Mouse (Mus musculus) kidney, embryonic 16.5 days (tissue): ENCODE data around the gene Trp73. TPM values are rescaled to one million over a fixed set of nuclear protein-coding genes. Genes with fewer than 3 reads are reported as not detected.

Experiments
- ATAC-seq: fragments of 200-750 bp; cut with Nextera tagmentation; 2 replicates; pipeline ENCODE4 v1.8.0; 2017; ENCODE audit warnings: moderate TSS enrichment; ENCODE audit not compliant: low FRiP score, low TSS enrichment
- H3K27ac ChIP-seq: fragments of 300-500 bp; sonication (generic); 2 replicates; pipeline ENCODE4 v1.5.1; 2014; ENCODE audit warnings: low read length
- H3K27me3 ChIP-seq: fragments of 300-500 bp; sonication (generic); 2 replicates; pipeline ENCODE4 v1.6.1; 2014; ENCODE audit warnings: low read length, control low read depth, mixed read lengths; ENCODE audit not compliant: insufficient read depth
- H3K36me3 ChIP-seq: fragments of 300-500 bp; sonication (generic); 2 replicates; pipeline ENCODE4 v1.6.1; 2014; ENCODE audit warnings: low read length, control low read depth, mixed read lengths; ENCODE audit not compliant: insufficient read depth
- H3K4me1 ChIP-seq: fragments of 300-500 bp; sonication (generic); 2 replicates; pipeline ENCODE4 v1.6.1; 2014; ENCODE audit warnings: low read length, control low read depth, mixed read lengths; ENCODE audit not compliant: insufficient read depth
- H3K4me2 ChIP-seq: fragments of 300-500 bp; sonication (generic); replicated peaks from 2 replicates; pipeline ENCODE4 v1.6.1; 2014; ENCODE audit warnings: low read depth, low read length
- H3K4me3 ChIP-seq: fragments of 300-500 bp; sonication (generic); 2 replicates; pipeline ENCODE4 v1.5.1; 2014; ENCODE audit warnings: mild to moderate bottlenecking, low read length
- H3K9ac ChIP-seq: fragments of 300-500 bp; sonication (generic); replicated peaks from 2 replicates; pipeline ENCODE4 v1.6.1; 2014; ENCODE audit warnings: low read length
- H3K9me3 ChIP-seq: fragments of 300-500 bp; sonication (generic); 2 replicates; pipeline ENCODE4 v1.6.1; 2016; ENCODE audit warnings: low read length, control low read depth
- WGBS: fragments of 180-500 bp; shearing (Covaris S2); extraction: QIAGEN DNeasy Blood & Tissue Kit; methylation state at CpG from one replicate; pipeline ENCODE4 v1.1.7; 2014; 5-methylcytosine and 5-hydroxymethylcytosine counted together
- polyA plus RNA-seq: library from polyadenylated mRNA; unstranded; fragments of >200 nt; fragmentation: Nextera tagmentation; extraction: Ambion mirVana; gene quantifications from 2 replicates; pipeline ENCODE4 v1.2.1, GENCODE M21; 2015

Gene Trp73
- polyA plus RNA-seq, 1 experiment from 2014 or later, result 0.31 TPM

DNA sequence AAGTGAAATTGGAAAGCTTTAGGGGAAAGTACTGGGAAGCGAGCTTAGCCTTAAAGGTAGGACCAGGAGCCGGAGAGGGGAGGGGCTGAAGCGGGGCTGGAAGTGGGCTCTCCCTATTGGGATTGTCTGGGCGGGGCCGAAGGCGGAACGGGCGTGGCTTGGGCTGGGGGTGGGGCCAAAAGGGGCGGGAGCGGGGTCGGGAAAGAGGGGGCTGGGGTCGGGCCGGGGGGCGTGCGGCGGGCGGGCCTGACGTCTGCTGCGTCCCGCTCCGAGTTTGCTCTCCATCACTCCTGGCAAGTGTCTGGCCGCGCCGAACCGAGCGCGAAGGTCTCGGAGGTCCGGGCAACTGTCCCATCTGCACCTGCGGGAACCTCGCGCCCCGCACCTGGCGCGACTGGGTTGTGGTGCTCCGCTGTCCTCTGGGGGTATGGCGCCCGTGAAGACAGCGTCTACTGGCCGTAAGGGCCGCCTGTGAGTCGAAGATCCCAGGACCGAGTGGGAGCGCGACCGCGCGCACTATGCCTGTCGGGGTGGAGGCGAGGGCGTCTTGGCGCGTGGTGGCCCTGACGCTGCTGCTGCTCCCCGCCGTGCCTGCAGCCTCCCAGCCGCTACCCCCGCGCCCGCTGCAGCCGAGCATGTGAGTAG, 30.6 kb upstream of the Trp73 start, which contains the start of gene Megf6:
TSS of gene Megf6 (plus strand) at position 225 of the 645 bp plus-strand sequence.
- Histone ChIP-seq H3K9ac (peak within 1 kb of the TSS; percentile 61), H3K27ac (no peak within 1 kb of the TSS), H3K9me3 (no peaks in the 10 kb centered on the region), H3K4me3 (peak within 1 kb of the TSS; percentile 62), H3K27me3 (peaks cover 50% of the 10 kb centered on the region), H3K36me3 (no peaks in the 10 kb centered on the region), H3K4me1 (peaks cover 16% of the 10 kb centered on the region), H3K4me2 (peak within 1 kb of the TSS; percentile 95)
- ATAC-seq, result peak; percentile 72
- WGBS, result under 1% methylated on average over 52 of the region's 61 CpGs

DNA sequence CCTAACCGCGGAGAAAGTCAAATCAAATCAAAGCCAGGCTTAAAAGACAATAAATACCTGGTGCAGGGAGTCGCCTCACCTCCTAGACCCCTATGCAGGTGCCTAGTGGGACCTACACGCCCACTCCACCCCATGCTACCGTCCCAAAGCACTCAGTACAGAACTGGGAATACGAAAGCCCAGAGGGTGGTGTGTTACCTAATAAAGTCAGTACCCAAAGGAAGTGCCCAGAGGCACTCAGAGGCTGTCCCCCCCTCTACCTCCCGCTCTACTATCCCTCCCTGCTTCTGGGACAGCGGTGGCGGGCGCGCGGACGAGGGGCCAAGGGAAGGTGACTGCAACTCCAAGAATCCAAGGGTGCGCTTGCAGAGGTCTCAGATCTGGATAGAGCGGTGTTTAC, 30.0 kb upstream of the Trp73 start:
- Histone ChIP-seq H3K4me1 (peaks cover 16% of the 10 kb centered on the region), H3K4me3 (peak overlapping the region; percentile 62), H3K9me3 (no peaks in the 10 kb centered on the region), H3K4me2 (peak overlapping the region; percentile 95), H3K27me3 (peaks cover 50% of the 10 kb centered on the region), H3K36me3 (no peaks in the 10 kb centered on the region), H3K27ac (no peak overlapping the region), H3K9ac (peak overlapping the region; percentile 51)
- WGBS, result 1% methylated on average over 15 of the region's 15 CpGs
- peak; percentile 47 for ATAC-seq

DNA sequence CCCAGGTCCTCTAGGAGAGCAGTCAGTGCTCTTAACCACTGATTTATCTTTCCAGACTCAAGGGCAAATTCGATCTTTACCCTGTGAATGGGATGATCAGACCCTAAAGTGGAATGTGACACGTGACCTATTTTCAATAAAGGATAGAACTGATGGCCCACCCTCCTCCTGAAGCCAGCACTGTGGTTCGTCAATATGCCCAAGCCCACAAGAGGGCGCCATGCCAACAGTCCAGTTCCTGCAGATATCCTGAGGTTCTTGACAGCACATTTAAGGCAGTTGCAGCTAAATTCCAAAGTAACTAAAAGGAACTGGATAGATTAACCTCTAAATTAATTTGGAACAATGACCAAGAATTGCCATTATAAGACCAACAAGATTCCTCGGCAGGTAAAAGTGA, 27.0 kb upstream of the Trp73 start:
- peaks cover 38% of the 10 kb centered on the region for H3K27me3 ChIP-seq
- H3K27ac ChIP-seq, result no peak overlapping the region
- no peaks in the 10 kb centered on the region for H3K36me3 ChIP-seq
- H3K9me3 ChIP-seq, result no peaks in the 10 kb centered on the region
- H3K4me2 ChIP-seq, result no peak overlapping the region
- no peak overlapping the region for H3K4me3 ChIP-seq
- H3K4me1 ChIP-seq, result peaks cover 16% of the 10 kb centered on the region
- no peak overlapping the region for H3K9ac ChIP-seq
- no peak for ATAC-seq
- 26% methylated on average over 5 of the region's 5 CpGs for WGBS

DNA sequence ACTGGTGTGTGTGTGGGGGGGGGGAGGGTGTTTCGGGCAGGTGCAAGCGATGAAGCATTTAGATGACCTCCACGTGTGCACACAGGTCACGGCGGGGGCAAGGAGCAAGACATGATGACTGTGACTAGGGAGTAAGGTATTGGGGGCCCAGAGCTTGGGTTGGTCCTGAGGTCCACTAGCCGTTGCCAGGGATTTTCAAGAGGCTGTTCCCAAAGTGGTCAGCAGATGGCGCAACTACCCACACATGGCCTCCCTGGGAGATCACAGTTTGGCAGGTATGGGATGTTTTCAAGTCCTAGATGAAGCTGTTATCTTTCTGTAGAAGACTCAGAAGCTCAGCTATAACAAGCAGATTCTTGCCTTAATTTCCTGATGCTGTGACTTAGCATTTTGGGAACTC, 23.3 kb upstream of the Trp73 start:
- Histone ChIP-seq H3K4me3 (no peak overlapping the region), H3K4me2 (no peak overlapping the region), H3K27me3 (peaks cover 4% of the 10 kb centered on the region; the same call in 1 of the 2 replicates), H3K36me3 (peaks cover 3% of the 10 kb centered on the region), H3K9ac (no peak overlapping the region), H3K4me1 (peaks cover 15% of the 10 kb centered on the region), H3K9me3 (no peaks in the 10 kb centered on the region), H3K27ac (no peak overlapping the region)
- no peak for ATAC-seq
- 7% methylated on average over 7 of the region's 7 CpGs for WGBS

DNA sequence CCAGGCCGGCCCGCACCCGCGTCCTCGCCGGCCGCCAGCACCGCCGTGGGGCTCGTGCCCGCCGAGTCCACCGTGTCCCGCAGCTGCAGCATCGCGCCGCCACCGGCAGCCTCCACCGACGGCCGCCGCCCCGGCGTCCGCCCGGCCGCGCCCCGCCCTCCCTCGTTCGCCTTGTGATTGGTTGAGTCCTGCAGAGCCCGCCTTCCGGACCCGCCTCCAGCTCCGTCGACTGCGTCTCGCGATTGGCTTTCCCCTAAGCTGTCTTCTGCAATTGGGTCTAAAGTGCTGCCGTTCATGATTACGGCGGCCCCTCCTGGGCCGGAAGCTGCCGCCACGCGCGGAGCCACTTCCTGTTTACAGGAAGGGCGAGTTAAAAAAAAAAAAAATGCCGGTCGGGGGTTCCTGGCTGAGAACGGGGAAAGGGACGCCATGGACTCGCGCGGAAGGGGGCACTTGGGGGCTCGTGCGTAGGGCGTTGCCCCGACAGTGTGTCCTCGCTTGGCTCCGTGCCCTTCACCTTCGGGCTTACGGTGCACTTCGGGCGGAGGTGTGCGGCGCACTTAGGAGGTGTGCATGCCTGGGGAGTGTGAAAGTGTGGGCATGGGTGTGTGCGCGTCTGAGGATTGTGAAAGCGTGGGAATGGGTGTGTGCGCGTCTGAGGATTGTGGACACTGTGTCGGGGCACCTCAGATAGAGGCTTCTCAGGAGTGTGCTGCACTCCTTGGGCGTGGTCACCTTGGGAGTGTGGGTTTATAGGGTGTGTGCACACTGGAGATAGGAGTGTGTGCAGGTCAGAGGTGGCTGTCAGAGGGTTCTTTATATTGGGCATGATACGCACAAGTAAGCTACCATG, 20.8 kb upstream of the Trp73 start, which contains the start of gene Tprgl:
TSS of gene Tprgl (minus strand) at position 129 of the 853 bp plus-strand sequence.
- peak within 1 kb of the TSS; percentile 78 for H3K4me3 ChIP-seq
- peak within 1 kb of the TSS; percentile 58; the same call in 1 of the 2 replicates for H3K27ac ChIP-seq
- H3K4me2 ChIP-seq, result peak within 1 kb of the TSS; percentile 94
- no peaks in the 10 kb centered on the region for H3K27me3 ChIP-seq
- under 1% methylated on average over 75 of the region's 75 CpGs for WGBS
- H3K36me3 ChIP-seq, result peaks cover 27% of the 10 kb centered on the region
- ATAC-seq, result peak; percentile 97
- no peaks in the 10 kb centered on the region for H3K9me3 ChIP-seq
- H3K9ac ChIP-seq, result peak within 1 kb of the TSS; percentile 84
- peaks cover 15% of the 10 kb centered on the region for H3K4me1 ChIP-seq

DNA sequence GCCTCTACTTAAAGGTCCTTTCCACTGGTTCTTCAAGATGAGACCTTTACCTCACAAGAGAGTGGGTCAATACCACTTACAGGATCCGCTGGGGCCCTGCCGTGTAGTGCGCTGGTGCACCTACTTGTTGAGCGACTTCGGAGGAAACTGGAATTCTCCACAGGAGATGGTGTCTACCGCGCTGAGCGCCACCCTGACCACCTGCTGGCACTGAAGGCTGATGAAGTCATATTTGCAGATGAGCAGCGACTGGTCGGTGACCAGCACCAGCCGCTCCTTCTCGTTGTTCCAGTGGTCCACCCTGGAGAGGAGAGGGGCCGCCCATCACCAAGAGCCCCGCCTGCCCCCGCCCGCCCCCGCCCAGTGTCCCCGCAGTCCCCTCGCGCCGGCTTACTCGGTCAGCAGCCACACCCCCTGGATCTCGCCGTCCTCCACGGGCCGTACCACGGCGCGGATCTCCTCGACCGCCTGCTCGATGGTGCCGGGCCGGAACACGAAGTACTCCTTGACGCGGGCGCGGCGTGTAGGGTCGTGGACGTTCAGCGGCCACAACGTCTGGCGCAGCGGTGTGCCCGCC, 20.0 kb upstream of the Trp73 start:
- peak overlapping the region; percentile 78 for H3K4me3 ChIP-seq
- H3K4me2 ChIP-seq, result peak overlapping the region; percentile 75
- peaks cover 15% of the 10 kb centered on the region for H3K4me1 ChIP-seq
- H3K9me3 ChIP-seq, result no peaks in the 10 kb centered on the region
- H3K27ac ChIP-seq, result peak overlapping the region; percentile 58; the same call in 1 of the 2 replicates
- H3K36me3 ChIP-seq, result peaks cover 29% of the 10 kb centered on the region
- 2% methylated on average over 47 of the region's 47 CpGs for WGBS
- H3K27me3 ChIP-seq, result no peaks in the 10 kb centered on the region
- ATAC-seq, result peak; percentile 65
- H3K9ac ChIP-seq, result peak overlapping the region; percentile 84

DNA sequence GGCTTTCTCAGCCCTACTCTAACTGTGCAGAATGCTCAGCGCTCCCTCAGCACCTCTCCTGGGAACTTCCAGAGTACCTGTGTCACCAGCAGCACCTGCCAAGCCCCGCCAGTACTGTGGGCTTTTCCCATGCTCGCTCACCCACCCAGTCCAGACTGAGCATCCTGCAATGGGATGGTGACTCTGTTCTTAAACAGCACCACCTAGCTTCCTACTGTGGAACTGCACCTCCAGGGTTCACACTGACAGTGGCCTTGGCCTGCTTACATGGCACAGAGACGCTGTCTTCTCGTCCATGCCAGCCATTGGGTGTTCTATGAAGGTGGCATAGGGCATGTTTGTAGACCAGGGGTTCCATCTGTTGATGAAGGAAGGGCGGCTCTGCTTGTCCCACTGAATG, 19.0 kb upstream of the Trp73 start:
- 17% methylated on average over 6 of the region's 6 CpGs for WGBS
- H3K27me3 ChIP-seq, result no peaks in the 10 kb centered on the region
- H3K4me2 ChIP-seq, result no peak overlapping the region
- peak overlapping the region; percentile 78; the same call in 1 of the 2 replicates for H3K4me3 ChIP-seq
- H3K4me1 ChIP-seq, result peaks cover 15% of the 10 kb centered on the region
- H3K36me3 ChIP-seq, result peaks cover 29% of the 10 kb centered on the region
- H3K27ac ChIP-seq, result no peak overlapping the region
- H3K9ac ChIP-seq, result no peak overlapping the region
- ATAC-seq, result no peak
- no peaks in the 10 kb centered on the region for H3K9me3 ChIP-seq

DNA sequence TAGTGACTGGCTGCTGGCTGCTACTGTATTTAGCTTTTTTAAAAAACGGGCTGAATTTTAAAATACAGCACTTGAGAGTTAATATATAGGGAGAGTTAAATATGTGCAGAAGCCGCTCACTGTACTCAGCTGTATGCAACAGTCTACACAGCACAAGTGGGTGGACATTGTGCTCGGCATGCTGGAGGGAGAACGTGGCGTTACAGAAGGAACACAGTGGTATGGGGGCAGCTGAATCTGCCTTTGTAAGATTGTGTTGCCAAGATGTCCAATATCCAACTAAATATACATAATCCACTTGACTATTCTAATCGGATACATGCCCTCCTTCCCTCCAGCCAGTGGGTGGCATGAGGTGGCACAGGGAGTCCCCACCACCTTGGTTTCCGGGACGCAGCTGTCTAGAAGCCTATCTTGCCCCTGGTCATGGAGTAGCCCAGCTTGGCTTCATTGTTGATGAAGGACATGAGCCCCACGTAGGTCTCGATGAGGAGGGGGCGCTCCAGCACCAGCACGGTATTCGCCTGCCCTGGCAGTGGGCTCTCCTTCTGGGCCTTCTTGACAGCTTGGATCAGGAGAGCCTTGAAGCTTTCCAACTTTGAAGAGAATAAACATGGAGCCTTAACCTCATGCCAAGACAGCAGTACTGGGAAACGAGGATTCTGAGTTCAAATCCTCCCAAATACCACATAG, 18.1 kb upstream of the Trp73 start:
- Histone ChIP-seq H3K36me3 (peaks cover 29% of the 10 kb centered on the region), H3K9me3 (no peaks in the 10 kb centered on the region), H3K4me2 (no peak overlapping the region), H3K27me3 (no peaks in the 10 kb centered on the region), H3K9ac (no peak overlapping the region), H3K27ac (no peak overlapping the region), H3K4me1 (peaks cover 15% of the 10 kb centered on the region), H3K4me3 (no peak overlapping the region)
- ATAC-seq, result no peak
- 92% methylated on average over 14 of the region's 14 CpGs for WGBS

DNA sequence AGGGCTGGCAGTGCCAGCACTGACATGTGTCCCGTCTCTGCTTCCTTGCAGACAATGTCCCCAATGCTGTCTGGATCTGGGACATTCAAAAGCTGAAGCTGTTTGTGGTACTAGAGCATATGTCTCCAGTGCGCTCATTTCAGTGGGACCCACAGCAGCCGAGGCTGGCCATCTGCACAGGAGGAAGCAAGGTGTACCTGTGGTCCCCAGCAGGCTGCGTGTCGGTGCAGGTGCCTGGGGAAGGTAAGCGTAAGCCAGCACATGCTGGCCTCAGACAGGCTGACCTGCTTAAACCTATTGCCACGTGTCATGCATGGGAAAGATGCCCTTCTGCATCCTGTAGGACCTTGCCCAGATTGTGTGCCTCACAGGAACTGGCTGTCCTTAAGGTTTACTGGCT, 16.0 kb upstream of the Trp73 start:
- 84% methylated on average over 7 of the region's 7 CpGs for WGBS
- Histone ChIP-seq H3K9me3 (no peaks in the 10 kb centered on the region), H3K9ac (no peak overlapping the region), H3K4me3 (no peak overlapping the region), H3K36me3 (peaks cover 39% of the 10 kb centered on the region), H3K27ac (no peak overlapping the region), H3K4me1 (peaks cover 10% of the 10 kb centered on the region), H3K27me3 (no peaks in the 10 kb centered on the region), H3K4me2 (no peak overlapping the region)
- ATAC-seq, result no peak
